Mouse (Mus musculus) activated CD4-positive, CD25-positive, alpha-beta regulatory T cell, adult 4 months (primary cell): Measurements from ENCODE around the gene Nfat5. TPM values are rescaled to one million over a fixed set of nuclear protein-coding genes. Genes with fewer than 3 reads are reported as not detected.

Experiments
- ATAC-seq: one replicate; pipeline ENCODE4 v1.8.0; 2017
- polyA plus RNA-seq, 2 experiments: library from polyadenylated mRNA; unstranded; fragments of 100-300 nt; shearing (Covaris generic); gene quantifications; one replicate each; pipeline ENCODE4 v1.2.1; 2017

Nfat5 gene
- polyA plus RNA-seq, 2 experiments from 2014 or later: 13.4 to 16.4 TPM

DNA sequence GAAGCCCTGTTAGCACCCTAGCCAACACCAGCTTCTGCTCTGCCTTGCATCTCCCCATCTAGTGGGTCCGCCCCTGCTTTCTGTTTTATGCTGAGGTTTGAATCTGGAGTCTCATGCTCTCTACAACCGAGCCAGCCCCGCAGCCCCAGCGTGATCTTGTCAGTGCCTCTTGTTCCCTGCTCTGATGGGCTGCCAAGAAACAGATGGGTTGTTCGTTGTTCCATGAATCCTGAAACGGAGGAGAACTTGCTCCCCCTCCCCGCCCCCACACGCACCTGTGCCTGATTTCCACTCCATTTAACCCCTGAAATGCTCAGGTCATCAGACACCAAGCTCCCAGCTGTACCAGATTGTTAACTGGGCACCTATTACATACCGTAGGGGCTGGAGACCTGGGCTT, 106.2 kb downstream of the Nfat5 start:
- no peak for ATAC-seq

DNA sequence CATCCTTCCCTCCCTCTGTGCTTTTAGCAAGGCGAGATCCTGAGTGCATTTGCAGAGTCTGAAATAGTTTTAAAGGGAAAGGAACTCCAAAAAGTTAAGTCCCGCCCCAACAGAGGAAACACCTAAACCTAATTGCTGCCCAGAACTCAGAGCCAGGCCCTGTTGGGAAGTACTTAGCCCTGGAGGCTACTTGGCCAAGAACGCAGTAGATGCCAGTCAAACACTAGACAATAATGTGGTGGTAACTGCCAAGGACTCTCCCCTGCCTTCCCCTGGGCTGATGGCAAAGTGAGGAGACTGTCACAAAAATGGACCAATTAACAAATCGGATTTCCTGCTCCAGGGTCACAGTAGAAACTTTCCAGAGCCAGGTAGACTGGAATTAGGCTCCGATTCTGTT, 108.6 kb downstream of the Nfat5 start:
- ATAC-seq: no peak

- ATAC-seq: peak; percentile 74
These were observed 109.9 kb downstream of the Nfat5 start, which contains the start of gene Nqo1 for GRCm38 (mm10) chr8:107403038-107403781. Nqo1 (minus strand) TSS chr8:107403206.

- no peak for ATAC-seq
These were observed 110.8 kb downstream of the Nfat5 start for GRCm38 (mm10) chr8:107404057-107404456.

- no peak for ATAC-seq
These were observed 112.7 kb downstream of the Nfat5 start for GRCm38 (mm10) chr8:107405935-107406334.

DNA sequence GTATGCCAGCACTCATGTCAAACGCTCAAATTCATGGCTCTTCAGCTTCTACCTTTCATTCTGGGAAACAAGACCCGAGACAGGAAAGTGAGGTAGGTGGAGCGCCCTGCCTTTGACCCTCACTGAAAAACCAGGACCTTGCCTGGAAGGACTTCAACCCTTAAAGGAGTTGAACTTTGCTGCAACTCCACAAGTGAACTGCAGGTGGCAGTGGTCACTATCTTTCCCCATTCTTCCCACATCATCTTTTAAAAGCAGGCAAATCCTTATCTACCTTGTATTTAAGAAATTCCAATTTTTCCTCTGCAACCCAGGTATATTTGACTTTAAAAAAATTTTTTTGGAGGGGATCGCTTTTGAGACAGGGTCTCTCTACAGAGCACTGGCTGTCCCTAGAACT, 118.1 kb downstream of the Nfat5 start:
- ATAC-seq: peak; percentile 46

DNA sequence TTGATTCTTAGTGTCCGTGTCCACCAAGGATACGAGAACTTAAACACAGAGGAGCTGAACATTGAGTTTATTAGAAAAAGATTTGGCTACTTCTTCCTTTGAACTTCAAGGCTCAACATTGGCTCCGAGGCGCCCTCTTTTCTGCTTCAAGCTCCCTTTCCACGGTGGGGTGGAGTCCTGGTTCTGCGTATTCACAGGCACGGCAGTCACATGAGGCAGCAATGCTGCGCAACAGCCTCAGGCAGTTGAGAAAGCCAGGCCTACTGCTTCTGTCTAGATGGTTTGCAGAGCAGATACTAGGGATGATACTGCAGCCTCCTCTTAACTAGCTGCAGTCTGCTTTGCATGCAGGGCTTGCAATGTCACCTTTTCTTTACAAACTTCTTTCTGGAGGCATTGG, 119.3 kb downstream of the Nfat5 start:
- ATAC-seq: no peak

GRCm38 (mm10) chr8:107413881-107414280, 120.6 kb downstream of the Nfat5 start:
- no peak for ATAC-seq

GRCm38 (mm10) chr8:107417001-107417400, 123.7 kb downstream of the Nfat5 start:
- no peak for ATAC-seq

GRCm38 (mm10) chr8:107424176-107424575, 130.9 kb downstream of the Nfat5 start:
- no peak for ATAC-seq

DNA sequence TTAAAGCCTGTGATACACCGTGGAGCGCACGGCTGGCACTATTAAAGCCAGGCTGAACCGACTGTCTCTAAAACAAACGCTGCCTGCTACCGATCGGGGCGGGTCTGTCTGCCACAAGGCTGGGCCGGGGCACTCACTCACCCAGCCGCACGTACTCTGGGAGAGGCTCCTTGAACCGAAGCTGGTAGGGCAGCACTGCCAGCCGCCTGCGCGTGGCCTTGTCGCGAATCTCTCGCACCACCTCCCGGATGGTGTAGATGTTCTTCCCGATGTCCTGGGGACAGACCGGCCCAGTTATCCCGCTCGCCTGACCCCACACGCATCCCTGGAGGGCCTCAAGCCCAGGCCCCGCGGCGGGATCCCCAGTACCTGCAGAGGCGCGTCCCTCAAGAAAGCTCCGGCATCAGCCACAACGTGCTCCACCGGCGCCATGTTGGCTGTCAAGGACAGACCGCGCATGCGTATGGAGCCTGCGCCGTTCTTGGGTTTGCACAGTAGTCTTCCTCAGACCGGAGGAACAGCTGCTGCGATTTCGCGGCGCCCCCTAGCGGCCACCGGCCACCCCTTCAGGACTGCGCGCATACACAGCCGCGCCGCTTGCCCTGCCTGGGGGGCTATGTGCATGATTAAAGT, 131.4 kb downstream of the Nfat5 start, which contains the start of gene Nob1:
Gene Nob1, minus strand, starts transcription at position 455 of the 633 bp plus-strand sequence.
- peak; percentile 90 for ATAC-seq

- peak; percentile 3 for ATAC-seq
These were observed 131.9 kb downstream of the Nfat5 start for GRCm38 (mm10) chr8:107425230-107425597.

Other genes with a start within 250 kb of the Nfat5 start
- gene Pdf, start 244.9 kb upstream of the Nfat5 start, polyA plus RNA-seq: 1 to 10 TPM; 3.8 to 4.9 TPM
- gene Cog8, start 236.8 kb upstream of the Nfat5 start, polyA plus RNA-seq: 10 to 100 TPM; 10.8 to 11.4 TPM
- gene Nip7, start 236.6 kb upstream of the Nfat5 start, polyA plus RNA-seq: 10 to 100 TPM; 67.9 to 87.2 TPM
- not detected for gene Tmed6, start 227.8 kb upstream of the Nfat5 start, polyA plus RNA-seq
- 10 to 100 TPM; 11.2 TPM for gene Terf2, start 196.9 kb upstream of the Nfat5 start, polyA plus RNA-seq
- gene Cyb5b, start 142.8 kb upstream of the Nfat5 start, polyA plus RNA-seq: 10 to 100 TPM; 36.6 to 37.2 TPM
- 1 to 10 TPM; 2.1 to 4.2 TPM for gene Nqo1, start 109.7 kb downstream of the Nfat5 start, polyA plus RNA-seq
- 10 to 100 TPM; 56.2 to 62.4 TPM for gene Nob1, start 131.6 kb downstream of the Nfat5 start, polyA plus RNA-seq
- gene Wwp2, start 142.9 kb downstream of the Nfat5 start, polyA plus RNA-seq: 100 to 1,000 TPM in 1 of 2 experiments, 10 to 100 TPM in 1; 82.0 to 116 TPM